Mouse (Mus musculus): ENCODE data around the gene Fzd4.

DNA sequence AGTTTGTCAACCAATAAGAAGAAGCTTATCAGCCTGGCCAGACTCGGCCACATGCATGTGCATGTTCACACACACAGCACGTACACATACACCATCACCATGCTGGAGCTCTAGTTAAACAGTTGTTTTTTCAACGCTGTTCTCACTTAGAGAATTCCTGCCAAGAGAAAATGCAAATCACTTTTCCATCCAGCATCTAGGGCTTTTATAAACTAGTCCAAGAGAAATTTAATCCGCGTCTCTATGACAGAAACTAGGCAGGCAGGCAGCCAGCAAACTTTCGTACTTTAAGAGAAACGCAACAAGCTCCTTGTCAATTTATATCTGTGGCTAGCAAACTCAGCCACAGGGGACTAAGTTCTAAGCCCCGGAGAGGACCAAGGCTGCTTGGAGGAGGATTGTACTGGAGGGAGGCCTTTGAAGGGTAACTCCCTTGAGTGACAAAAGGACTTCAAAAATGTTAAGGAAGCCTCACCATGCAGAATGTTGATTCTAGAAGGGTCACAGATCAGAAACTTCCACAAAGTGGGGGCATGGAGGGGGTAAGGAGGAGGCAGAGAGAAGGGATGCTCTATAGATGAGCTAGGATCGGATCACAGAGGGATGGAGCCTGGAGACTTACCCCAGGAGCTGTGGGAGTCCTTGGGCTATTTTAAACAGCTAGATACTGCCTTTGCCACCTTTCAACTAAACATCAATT, 29.2 kb downstream of the Fzd4 start:
- TF ChIP-seq ZC3H11A (IDR thresholded peaks at IDR 0.05; ENCODE audit: borderline replicate concordance, low read depth, low read length), result no peak
- TF ChIP-seq CHD2 (IDR thresholded peaks at IDR 0.05; ENCODE audit: low read depth, low read length), result no peak
- TF ChIP-seq HCFC1 (IDR thresholded peaks at IDR 0.05; ENCODE audit: borderline replicate concordance, insufficient read depth, low read length), result no peak
- no peak for TF ChIP-seq MAFK (IDR thresholded peaks at IDR 0.05; ENCODE audit: insufficient read depth, low read depth, low read length)
- no peak for TF ChIP-seq ZNF384 (IDR thresholded peaks at IDR 0.05; ENCODE audit: low read depth, low read length)
